Mouse (Mus musculus): Measurements from ENCODE around the gene Gm2696.
"Not testable (repeated sequence)": the region's sequence is repeated elsewhere in the genome, so short reads cannot be mapped to it uniquely, and the experiment has no call there.

DNA sequence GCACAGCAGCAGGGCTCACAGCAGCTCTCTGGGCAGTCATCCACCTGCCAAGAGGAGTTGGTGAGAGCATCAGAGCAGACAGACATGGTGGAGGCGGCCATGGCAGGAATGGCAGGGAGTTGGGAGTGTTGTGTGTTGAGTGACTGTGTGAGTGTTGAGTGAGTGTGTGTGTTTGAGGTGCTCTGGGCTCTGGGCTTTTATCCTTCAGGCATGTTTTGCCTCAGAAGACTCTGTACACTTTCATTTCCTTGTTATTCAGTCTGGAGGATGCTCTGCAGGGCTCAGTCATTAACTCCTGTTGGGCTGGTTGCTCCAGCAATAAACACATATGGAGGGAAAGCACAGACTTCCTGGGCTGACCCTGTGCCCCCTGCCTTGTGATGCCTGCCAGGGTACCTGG is 43.3 kb upstream of the Gm2696 start, which contains the start of gene Gm3238:
- TF ChIP-seq CTCF (IDR thresholded peaks at IDR 0.05; ENCODE audit: extremely low read depth, insufficient read length, insufficient replicate concordance, low read depth, low read length); POLR2A (IDR thresholded peaks at IDR 0.05; ENCODE audit: low read depth, low read length): not testable (repeated sequence)

Data from small intestine, adult 2 months (tissue).